ENCODE assay signal across 8 mouse cellular contexts in genomic region chr6:127329191-127330014, GRCm38 (mm10).
DNase-seq lines count a peak whose midpoint lies in the region; ATAC-seq and TF ChIP-seq lines count a peak whose summit lies in the region.

No protein-coding gene starts in this region.

- WGBS in forebrain, embryonic 10.5 days: 36% methylated on average over 20 of the region's 20 CpGs
- 40% methylated on average over 20 of the region's 20 CpGs for WGBS in limb, embryonic 14.5 days
- 45% methylated on average over 20 of the region's 20 CpGs for WGBS in stomach, embryonic 14.5 days

- no peaks in the 10 kb centered on the region for H3K9me3 ChIP-seq in forebrain, embryonic 10.5 days
- no peaks in the 10 kb centered on the region for H3K9me3 ChIP-seq in limb, embryonic 14.5 days (ENCODE audit: control insufficient read depth, low read length)
- no peaks in the 10 kb centered on the region for H3K9me3 ChIP-seq in stomach, embryonic 14.5 days (ENCODE audit: control insufficient read depth, low read depth, low read length)

- peak; percentile 16 for DNase-seq in cerebellum, adult 9-11 months
- no peak for DNase-seq in cerebellum, adult 8-10 months
- DNase-seq in 3134 (ENCODE audit: extremely low read depth, insufficient read length, low spot score): peak; percentile 75
- peak; percentile 37 for DNase-seq in forebrain, embryonic 10.5 days (ENCODE audit: extremely low spot score, low spot score)
- peak; percentile 20 for DNase-seq in limb, embryonic 14.5 days (ENCODE audit: low spot score)
- no peak for DNase-seq in spleen, adult 12 weeks (ENCODE audit: low spot score)

- H3K4me3 ChIP-seq in forebrain, embryonic 10.5 days: peak overlapping the region; percentile 50
- H3K4me3 ChIP-seq in limb, embryonic 14.5 days (replicated peaks; ENCODE audit: low read length): peak overlapping the region; percentile 41
- H3K4me3 ChIP-seq in stomach, embryonic 14.5 days (ENCODE audit: low read depth, low read length): peak overlapping the region; percentile 33; the same call in 1 of the 2 replicates

- TF ChIP-seq POLR2A in limb, embryonic 14.5 days (IDR thresholded peaks at IDR 0.05; ENCODE audit: borderline replicate concordance, extremely low read depth, insufficient read depth, insufficient read length): no peak

- peak overlapping the region; percentile 47; the same call in 1 of the 2 replicates for H3K9ac ChIP-seq in limb, embryonic 14.5 days (ENCODE audit: low read depth, low read length, severe bottlenecking)
- peak overlapping the region; percentile 26; the same call in 1 of the 2 replicates for H3K9ac ChIP-seq in stomach, embryonic 14.5 days (replicated peaks; ENCODE audit: low read depth, low read length)

- H3K4me1 ChIP-seq in forebrain, embryonic 10.5 days: peaks cover 61% of the 10 kb centered on the region
- H3K4me1 ChIP-seq in limb, embryonic 14.5 days (ENCODE audit: control insufficient read depth, insufficient read depth, low read length): peaks cover 41% of the 10 kb centered on the region
- peaks cover 20% of the 10 kb centered on the region; the same call in 1 of the 2 replicates for H3K4me1 ChIP-seq in stomach, embryonic 14.5 days (ENCODE audit: control insufficient read depth, insufficient read depth, low read length)

- H3K36me3 ChIP-seq in forebrain, embryonic 10.5 days (replicated peaks): no peaks in the 10 kb centered on the region
- H3K36me3 ChIP-seq in limb, embryonic 14.5 days (ENCODE audit: control insufficient read depth, insufficient read depth, low read length): no peaks in the 10 kb centered on the region
- no peaks in the 10 kb centered on the region for H3K36me3 ChIP-seq in stomach, embryonic 14.5 days (ENCODE audit: control insufficient read depth, insufficient read depth, low read length)

- peaks cover 18% of the 10 kb centered on the region for H3K27me3 ChIP-seq in forebrain, embryonic 10.5 days (ENCODE audit: poor library complexity, severe bottlenecking)
- H3K27me3 ChIP-seq in limb, embryonic 14.5 days (ENCODE audit: control insufficient read depth, insufficient read depth, low read length): no peaks in the 10 kb centered on the region
- no peaks in the 10 kb centered on the region for H3K27me3 ChIP-seq in stomach, embryonic 14.5 days (ENCODE audit: control insufficient read depth, insufficient read depth, low read length)

- peak overlapping the region; percentile 75 for H3K4me2 ChIP-seq in limb, embryonic 14.5 days (replicated peaks; ENCODE audit: low read depth, low read length, severe bottlenecking)
- H3K4me2 ChIP-seq in stomach, embryonic 14.5 days (replicated peaks; ENCODE audit: low read depth, low read length): peak overlapping the region; percentile 65

- peak overlapping the region; percentile 90 for H3K27ac ChIP-seq in forebrain, embryonic 10.5 days
- peak overlapping the region; percentile 80 for H3K27ac ChIP-seq in limb, embryonic 14.5 days (replicated peaks; ENCODE audit: low read depth, low read length)
- peak overlapping the region; percentile 92 for H3K27ac ChIP-seq in stomach, embryonic 14.5 days (ENCODE audit: low read length)

- ATAC-seq in limb, embryonic 14.5 days (ENCODE audit: low FRiP score, low read depth): 0 out of 2 replicates have a peak, but pooled peaks have one; percentile 5
- peak; percentile 1; the same call in 1 of the 2 replicates for ATAC-seq in stomach, embryonic 14.5 days (ENCODE audit: insufficient number of reproducible peaks, insufficient read depth, low FRiP score, low read depth)
- ATAC-seq in activated CD4-positive, CD25-positive, alpha-beta regulatory T cell, adult 4 months: no peak

Comparison
In these comparisons a context has a peak if more than half of its experiments do, and no peak if none do; other contexts are left out.
1. DNase-seq: peak in cerebellum, adult 9-11 months (single experiment), 3134 (single experiment), forebrain, embryonic 10.5 days (single experiment) and limb, embryonic 14.5 days (single experiment); none in cerebellum, adult 8-10 months (single experiment) and spleen, adult 12 weeks (single experiment).
2. Peak in every context shown above with its lines, with median percentiles within 50 percentile points of each other: H3K27ac ChIP-seq and H3K4me3 ChIP-seq.